Mouse (Mus musculus) MEL (cell line): ENCODE measurements at regions not wholly inside any gene's neighbourhood (a gene's known extent, or its start where the extent isn't known, plus 50 kb on each side); places are given as distances from the start of the nearest gene placed in this dataset.

ENCODE experiments used
- DNase-seq: peaks from one replicate; pipeline ENCODE4 v3.0.0; 2011; ENCODE audit warnings: low read depth, low spot score
- H3K27ac ChIP-seq: 2 replicates; pipeline ENCODE4 v1.5.1; 2012; ENCODE audit warnings: low read depth, mild to moderate bottlenecking, control low read depth, low read length, moderate library complexity; ENCODE audit not compliant: control insufficient read depth
- H3K27me3 ChIP-seq, 2 experiments: fragments of 150-350 bp in 1 of 2; sonication (generic) in 1 of 2; 2 replicates each; pipeline ENCODE4 v1.6.1; 2012; ENCODE audit warnings: low read length in 2 of 2, mild to moderate bottlenecking in 2 of 2, improper control_type of control experiment in 1 of 2, moderate library complexity in 1 of 2; ENCODE audit not compliant: insufficient read depth in 2 of 2, control insufficient read depth in 1 of 2
- H3K36me3 ChIP-seq, 2 experiments: 2 replicates each; pipeline ENCODE4 v1.6.1; 2012 to 2014; ENCODE audit warnings: low read length in 2 of 2, improper control_type of control experiment in 1 of 2, inconsistent platforms in 1 of 2, mild to moderate bottlenecking in 1 of 2; ENCODE audit not compliant: insufficient read depth in 2 of 2, control insufficient read depth in 1 of 2
- H3K4me1 ChIP-seq, 2 experiments: fragments of 150-350 bp in 1 of 2; sonication (generic) in 1 of 2; 2 replicates each; pipeline ENCODE4 v1.6.1; 2012; ENCODE audit warnings: low read length in 2 of 2, improper control_type of control experiment in 1 of 2, mild to moderate bottlenecking in 1 of 2; ENCODE audit not compliant: insufficient read depth in 2 of 2, control insufficient read depth in 1 of 2
- H3K4me3 ChIP-seq, 2 experiments: fragments of 150-350 bp in 1 of 2; sonication (generic) in 1 of 2; 2 replicates each; pipeline ENCODE4 v1.5.1; 2012; ENCODE audit warnings: low read depth in 2 of 2, low read length in 2 of 2, mild to moderate bottlenecking in 2 of 2, moderate library complexity in 2 of 2, control low read depth in 1 of 2, improper control_type of control experiment in 1 of 2; ENCODE audit not compliant: control insufficient read depth in 1 of 2, insufficient read depth in 1 of 2
- H3K79me2 ChIP-seq: 2 replicates; pipeline ENCODE4 v1.6.1; 2012; ENCODE audit warnings: mild to moderate bottlenecking, low read length, moderate library complexity; ENCODE audit not compliant: control insufficient read depth, poor library complexity, insufficient read depth
- H3K9ac ChIP-seq: 2 replicates; pipeline ENCODE4 v1.6.1; 2012; ENCODE audit warnings: low read depth, mild to moderate bottlenecking, control low read depth, low read length, moderate library complexity; ENCODE audit not compliant: control insufficient read depth, poor library complexity, severe bottlenecking
- H3K9me3 ChIP-seq: fragments of 150-350 bp; sonication (generic); replicated peaks from 2 replicates; pipeline ENCODE4 v1.6.1; 2012; ENCODE audit warnings: mild to moderate bottlenecking, low read length, improper control_type of control experiment, moderate library complexity; ENCODE audit not compliant: insufficient read depth
- CHD1 ChIP-seq: IDR thresholded peaks from 2 replicates; pipeline ENCODE4 v1.6.1; 2012; ENCODE audit warnings: low read depth, mild to moderate bottlenecking, inconsistent platforms, low read length, improper control_type of control experiment
- CHD2 ChIP-seq: IDR thresholded peaks from 2 replicates; pipeline ENCODE4 v1.6.1; 2011; ENCODE audit warnings: low read length, improper control_type of control experiment
- CTCF ChIP-seq, 3 experiments: IDR thresholded peaks in 2 of 3; conservative IDR thresholded peaks in 1 of 3; 2 replicates each; pipeline ENCODE4 v1.5.1; 2011 to 2012; ENCODE audit warnings: low read length in 3 of 3, low read depth in 2 of 3, mild to moderate bottlenecking in 2 of 3, improper control_type of control experiment in 1 of 3, inconsistent platforms in 1 of 3, mixed read lengths in 1 of 3, moderate library complexity in 1 of 3; ENCODE audit not compliant: control insufficient read depth in 1 of 3, insufficient read depth in 1 of 3, poor library complexity in 1 of 3, severe bottlenecking in 1 of 3
- E2F4 ChIP-seq: IDR thresholded peaks from 2 replicates; pipeline ENCODE4 v1.6.1; 2011; ENCODE audit warnings: low read depth, low read length, improper control_type of control experiment, borderline replicate concordance
- ELF1 ChIP-seq: IDR thresholded peaks from 2 replicates; pipeline ENCODE4 v1.6.1; 2014; ENCODE audit warnings: low read depth, mild to moderate bottlenecking, inconsistent platforms, low read length, improper control_type of control experiment, moderate library complexity
- EP300 ChIP-seq, 2 experiments: IDR thresholded peaks; 2 replicates each; pipeline ENCODE4 v1.6.1; 2011; ENCODE audit warnings: improper control_type of control experiment in 2 of 2, low read length in 2 of 2, low read depth in 1 of 2, mild to moderate bottlenecking in 1 of 2
- ETS1 ChIP-seq: IDR thresholded peaks from 2 replicates; pipeline ENCODE4 v1.6.1; 2012; ENCODE audit warnings: low read depth, mild to moderate bottlenecking, inconsistent platforms, low read length, improper control_type of control experiment, moderate library complexity
- GABPA ChIP-seq: IDR thresholded peaks from 2 replicates; pipeline ENCODE4 v1.6.1; 2012; ENCODE audit warnings: low read depth, mild to moderate bottlenecking, inconsistent platforms, low read length, improper control_type of control experiment, moderate library complexity
- GATA1 ChIP-seq: IDR thresholded peaks from 2 replicates; pipeline ENCODE4 v1.6.1; 2011; ENCODE audit warnings: low read depth, low read length, improper control_type of control experiment
- HCFC1 ChIP-seq: IDR thresholded peaks from 2 replicates; pipeline ENCODE4 v1.6.1; 2012; ENCODE audit warnings: low read depth, mild to moderate bottlenecking, inconsistent platforms, low read length, improper control_type of control experiment, moderate library complexity
- JUND ChIP-seq: IDR thresholded peaks from 2 replicates; pipeline ENCODE4 v1.6.1; 2011; ENCODE audit warnings: low read depth, mild to moderate bottlenecking, improper control_type of control experiment, low read length
- KAT2A ChIP-seq: conservative IDR thresholded peaks from 2 replicates; pipeline ENCODE4 v1.6.1; 2012; ENCODE audit warnings: low read depth, low read length, improper control_type of control experiment, inconsistent platforms
- MAFK ChIP-seq: IDR thresholded peaks from 2 replicates; pipeline ENCODE4 v1.6.1; 2011; ENCODE audit warnings: low read depth, mild to moderate bottlenecking, low read length, improper control_type of control experiment, borderline replicate concordance
- MAX ChIP-seq: IDR thresholded peaks from 2 replicates; pipeline ENCODE4 v1.6.1; 2011; ENCODE audit warnings: low read length, improper control_type of control experiment
- MAZ ChIP-seq: IDR thresholded peaks from 2 replicates; pipeline ENCODE4 v1.6.1; 2012; ENCODE audit warnings: low read depth, mild to moderate bottlenecking, inconsistent platforms, low read length, improper control_type of control experiment
- MEF2A ChIP-seq: IDR thresholded peaks from 2 replicates; pipeline ENCODE4 v1.6.1; 2014; ENCODE audit warnings: low read depth, mild to moderate bottlenecking, inconsistent platforms, low read length, improper control_type of control experiment; ENCODE audit not compliant: poor library complexity, insufficient replicate concordance, severe bottlenecking; ENCODE audit errors: extremely low read depth
- MXI1 ChIP-seq: IDR thresholded peaks from 2 replicates; pipeline ENCODE4 v1.6.1; 2011; ENCODE audit warnings: mild to moderate bottlenecking, low read depth, low read length, improper control_type of control experiment
- MYB ChIP-seq: IDR thresholded peaks from 2 replicates; pipeline ENCODE4 v1.6.1; 2011; ENCODE audit warnings: mild to moderate bottlenecking, low read depth, low read length, improper control_type of control experiment
- MYC ChIP-seq: IDR thresholded peaks from 2 replicates; pipeline ENCODE4 v1.6.1; 2011; ENCODE audit warnings: low read depth, mild to moderate bottlenecking, low read length, improper control_type of control experiment, moderate library complexity
- NELFE ChIP-seq: IDR thresholded peaks from 2 replicates; pipeline ENCODE4 v1.6.1; 2011; ENCODE audit warnings: low read depth, low read length, improper control_type of control experiment
- NRF1 ChIP-seq: IDR thresholded peaks from 2 replicates; pipeline ENCODE4 v1.6.1; 2014; ENCODE audit warnings: low read depth, mild to moderate bottlenecking, inconsistent platforms, low read length, improper control_type of control experiment, moderate library complexity; ENCODE audit not compliant: poor library complexity, insufficient read depth, severe bottlenecking
- POLR2A ChIP-seq, 2 experiments: IDR thresholded peaks; 2 replicates each; pipeline ENCODE4 v1.6.1; 2011 to 2012; ENCODE audit warnings: low read length in 2 of 2, mild to moderate bottlenecking in 2 of 2, control low read depth in 1 of 2, improper control_type of control experiment in 1 of 2, low read depth in 1 of 2, moderate library complexity in 1 of 2; ENCODE audit not compliant: control insufficient read depth in 1 of 2, insufficient read depth in 1 of 2, poor library complexity in 1 of 2
- POLR2AphosphoS2 ChIP-seq: IDR thresholded peaks from 2 replicates; pipeline ENCODE4 v1.6.1; 2011; ENCODE audit warnings: low read length, improper control_type of control experiment
- RAD21 ChIP-seq: IDR thresholded peaks from 2 replicates; pipeline ENCODE4 v1.6.1; 2011; ENCODE audit warnings: mild to moderate bottlenecking, low read depth, low read length, improper control_type of control experiment
- RCOR1 ChIP-seq: IDR thresholded peaks from 2 replicates; pipeline ENCODE4 v1.6.1; 2012; ENCODE audit warnings: low read depth, mild to moderate bottlenecking, inconsistent platforms, low read length, improper control_type of control experiment
- SIN3A ChIP-seq: IDR thresholded peaks from 2 replicates; pipeline ENCODE4 v1.6.1; 2012; ENCODE audit warnings: low read length, improper control_type of control experiment, inconsistent platforms
- SMC3 ChIP-seq: IDR thresholded peaks from 2 replicates; pipeline ENCODE4 v1.6.1; 2011; ENCODE audit warnings: low read depth, low read length, improper control_type of control experiment
- TAL1 ChIP-seq: IDR thresholded peaks from 2 replicates; pipeline ENCODE4 v1.6.1; 2012; ENCODE audit warnings: mild to moderate bottlenecking, inconsistent platforms, low read length, moderate library complexity, mixed read lengths
- TBP ChIP-seq: IDR thresholded peaks from 2 replicates; pipeline ENCODE4 v1.8.0; 2011; ENCODE audit warnings: low read depth, low read length, improper control_type of control experiment
- TCF12 ChIP-seq: IDR thresholded peaks from 2 replicates; pipeline ENCODE4 v1.6.1; 2014; ENCODE audit warnings: low read depth, mild to moderate bottlenecking, inconsistent platforms, low read length, improper control_type of control experiment, moderate library complexity
- UBTF ChIP-seq: IDR thresholded peaks from 2 replicates; pipeline ENCODE4 v1.6.1; 2012; ENCODE audit warnings: low read depth, mild to moderate bottlenecking, inconsistent platforms, low read length, improper control_type of control experiment, moderate library complexity, borderline replicate concordance; ENCODE audit not compliant: insufficient read depth
- USF1 ChIP-seq: IDR thresholded peaks from 2 replicates; pipeline ENCODE4 v1.6.1; 2014; ENCODE audit warnings: low read depth, mild to moderate bottlenecking, inconsistent platforms, low read length, improper control_type of control experiment, moderate library complexity
- USF2 ChIP-seq, 2 experiments: IDR thresholded peaks; 2 replicates each; pipeline ENCODE4 v1.6.1; 2011 to 2012; ENCODE audit warnings: improper control_type of control experiment in 2 of 2, low read length in 2 of 2, borderline replicate concordance in 1 of 2, inconsistent platforms in 1 of 2, low read depth in 1 of 2, mild to moderate bottlenecking in 1 of 2; ENCODE audit not compliant: insufficient read depth in 1 of 2
- ZC3H11A ChIP-seq: IDR thresholded peaks from 2 replicates; pipeline ENCODE4 v1.6.1; 2012; ENCODE audit warnings: low read depth, mild to moderate bottlenecking, inconsistent platforms, low read length, improper control_type of control experiment
- ZKSCAN1 ChIP-seq: IDR thresholded peaks from 2 replicates; pipeline ENCODE4 v1.6.1; 2012; ENCODE audit warnings: low read depth, mild to moderate bottlenecking, inconsistent platforms, low read length, improper control_type of control experiment, moderate library complexity
- ZMIZ1 ChIP-seq: IDR thresholded peaks from 2 replicates; pipeline ENCODE4 v1.6.1; 2012; ENCODE audit warnings: low read depth, mild to moderate bottlenecking, inconsistent platforms, low read length, improper control_type of control experiment, moderate library complexity
- ZNF384 ChIP-seq: IDR thresholded peaks from 2 replicates; pipeline ENCODE4 v1.6.1; 2012; ENCODE audit warnings: low read depth, mild to moderate bottlenecking, inconsistent platforms, low read length, improper control_type of control experiment

GRCm38 (mm10) chr17:83906751-83907537 is 59.2 kb upstream of the Haao start:
- H3K4me1 ChIP-seq = peaks cover 2 to 32% of the 10 kb centered on the region in 2 experiments
- peak overlapping the region; percentile 42; the same call in 1 of the 2 replicates for H3K27ac ChIP-seq
- no peaks in the 10 kb centered on the region for H3K9me3 ChIP-seq
- peak; percentile 70 for DNase-seq
- H3K4me3 ChIP-seq = no peak overlapping the region
- H3K9ac ChIP-seq = no peak overlapping the region; the same call in 1 of the 2 replicates
- no peaks in the 10 kb centered on the region for H3K27me3 ChIP-seq
- H3K79me2 ChIP-seq = no peaks in the 10 kb centered on the region
- H3K36me3 ChIP-seq = peaks cover 0 to 23% of the 10 kb centered on the region in 2 experiments; a peak in 2 of 4 replicates
- TF ChIP-seq JUND = no peak
- no peak for TF ChIP-seq NELFE
- no peak for TF ChIP-seq KAT2A
- TF ChIP-seq ETS1 = peak; percentile 73
- no peak for TF ChIP-seq USF1
- no peak for TF ChIP-seq POLR2AphosphoS2
- TF ChIP-seq ZMIZ1 = no peak
- no peak for TF ChIP-seq MAX
- TF ChIP-seq MXI1 = no peak
- TF ChIP-seq USF2 (IDR thresholded peaks at IDR 0.05; ENCODE audit: borderline replicate concordance in 1 of 2, insufficient read depth in 1 of 2, low read depth in 1 of 2, low read length in 2 of 2) = no peak
- peak; percentile 89 for TF ChIP-seq GATA1
- TF ChIP-seq ZNF384 = no peak; the same call in 1 of the 2 replicates
- peak; percentile 83 for TF ChIP-seq TCF12
- TF ChIP-seq CHD2 = no peak
- 0 out of 2 replicates have a peak, but pooled peaks have one; percentile 18 for TF ChIP-seq SIN3A
- no peak for TF ChIP-seq E2F4
- TF ChIP-seq ZKSCAN1 = no peak
- TF ChIP-seq MEF2A = no peak
- no peak for TF ChIP-seq MYB
- no peak for TF ChIP-seq MAZ
- TF ChIP-seq POLR2A (IDR thresholded peaks at IDR 0.05; ENCODE audit: control insufficient read depth in 1 of 2, insufficient read depth in 1 of 2, low read depth in 1 of 2, low read length in 2 of 2, poor library complexity in 1 of 2) = no peak
- no peak for TF ChIP-seq RAD21
- TF ChIP-seq NRF1 = no peak
- peak; percentile 89 for TF ChIP-seq TAL1
- no peak for TF ChIP-seq SMC3
- TF ChIP-seq UBTF = no peak
- TF ChIP-seq EP300 (IDR thresholded peaks at IDR 0.05; ENCODE audit: low read depth in 1 of 2, low read length in 2 of 2) = peak; percentile 78 to 87
- TF ChIP-seq TBP = no peak
- no peak for TF ChIP-seq MYC
- TF ChIP-seq RCOR1 = peak; percentile 53; the same call in 1 of the 2 replicates
- no peak for TF ChIP-seq CHD1
- no peak for TF ChIP-seq MAFK
- TF ChIP-seq HCFC1 = no peak
- TF ChIP-seq ELF1 = no peak
- TF ChIP-seq GABPA = no peak
- no peak for TF ChIP-seq ZC3H11A
- TF ChIP-seq CTCF (IDR thresholded peaks at IDR 0.05 in 2 of 3, conservative IDR thresholded peaks at IDR 0.05 in 1 of 3; ENCODE audit: control insufficient read depth in 1 of 3, insufficient read depth in 1 of 3, low read depth in 2 of 3, low read length in 3 of 3, poor library complexity in 1 of 3, severe bottlenecking in 1 of 3) = no peak
